Mouse (Mus musculus) midbrain, embryonic 14.5 days (tissue): ENCODE data around the gene Taar7e. TPM values are rescaled to one million over a fixed set of nuclear protein-coding genes. Genes with fewer than 3 reads are reported as not detected.

Source experiments
- ATAC-seq: fragments of 200-750 bp; cut with Nextera tagmentation; 2 replicates; pipeline ENCODE4 v1.8.0; 2017; ENCODE audit warnings: moderate number of reproducible peaks, moderate library complexity; ENCODE audit not compliant: low FRiP score, low TSS enrichment
- DNase-seq: peaks from one replicate; pipeline ENCODE4 v3.0.0-alpha.2; 2015
- H3K27ac ChIP-seq: fragments of 300-500 bp; sonication (generic); replicated peaks from 2 replicates; pipeline ENCODE4 v1.5.1; 2014; ENCODE audit warnings: mild to moderate bottlenecking, low read depth, low read length, moderate library complexity
- H3K27me3 ChIP-seq: fragments of 300-500 bp; sonication (generic); 2 replicates; pipeline ENCODE4 v1.6.1; 2014; ENCODE audit warnings: low read length, control low read depth, mixed read lengths; ENCODE audit not compliant: control insufficient read depth, insufficient read depth
- H3K36me3 ChIP-seq: fragments of 300-500 bp; sonication (generic); 2 replicates; pipeline ENCODE4 v1.6.1; 2014; ENCODE audit warnings: low read length, control low read depth; ENCODE audit not compliant: control insufficient read depth, insufficient read depth
- H3K4me1 ChIP-seq: fragments of 300-500 bp; sonication (generic); 2 replicates; pipeline ENCODE4 v1.6.1; 2014; ENCODE audit warnings: mild to moderate bottlenecking, antibody characterized with exemption, low read length, control low read depth; ENCODE audit not compliant: control insufficient read depth, insufficient read depth
- H3K4me2 ChIP-seq: fragments of 300-500 bp; sonication (generic); 2 replicates; pipeline ENCODE4 v1.6.1; 2014; ENCODE audit warnings: mild to moderate bottlenecking, low read length, moderate library complexity
- H3K4me3 ChIP-seq: fragments of 300-500 bp; sonication (generic); replicated peaks from 2 replicates; pipeline ENCODE4 v1.5.1; 2014; ENCODE audit warnings: low read depth, low read length
- H3K9ac ChIP-seq: fragments of 300-500 bp; sonication (generic); replicated peaks from 2 replicates; pipeline ENCODE4 v1.6.1; 2014; ENCODE audit warnings: mild to moderate bottlenecking, low read length, moderate library complexity
- H3K9me3 ChIP-seq: fragments of 300-500 bp; sonication (generic); 2 replicates; pipeline ENCODE4 v1.6.1; 2016; ENCODE audit warnings: low read length, control low read depth, mixed read lengths; ENCODE audit not compliant: control insufficient read depth
- WGBS: fragments of 180-500 bp; shearing (Covaris S2); extraction: QIAGEN DNeasy Blood & Tissue Kit; methylation state at CpG from one replicate; pipeline ENCODE4 v1.1.7; 2014; 5-methylcytosine and 5-hydroxymethylcytosine counted together
- polyA plus RNA-seq: library from polyadenylated mRNA; unstranded; fragments of >200 nt; fragmentation: Nextera tagmentation; extraction: Ambion mirVana; gene quantifications from 2 replicates; pipeline ENCODE4 v1.2.1, GENCODE M21; 2014

The Taar7e gene
- not detected in 2 replicates for polyA plus RNA-seq

DNA sequence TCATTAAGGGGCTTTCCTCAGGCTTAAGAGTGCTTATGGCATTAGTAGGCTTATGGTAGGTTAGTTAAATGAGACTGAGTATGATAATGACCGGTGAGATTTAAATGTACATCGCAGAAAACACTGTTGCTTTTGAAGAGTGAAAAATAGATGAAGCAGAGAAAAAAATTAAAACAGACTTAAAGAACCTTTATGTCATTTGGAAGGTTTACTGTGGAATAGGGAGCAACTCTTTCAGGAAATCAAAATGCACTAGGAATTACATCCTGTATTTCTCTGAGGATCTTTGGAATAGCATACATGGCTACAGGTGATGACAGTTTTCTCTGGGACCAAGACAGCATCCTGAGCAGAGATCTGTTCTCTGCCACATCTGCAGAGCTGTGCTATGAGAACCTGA lies at the start of gene Taar7e:
TSS of gene Taar7e (plus strand) at position 301 of the 400 bp plus-strand sequence.
- ATAC-seq: no peak
- no peak within 1 kb of the TSS for H3K9ac ChIP-seq
- no peak within 1 kb of the TSS for H3K4me3 ChIP-seq
- H3K9me3 ChIP-seq: no peaks in the 10 kb centered on the region
- no peaks in the 10 kb centered on the region for H3K27me3 ChIP-seq
- H3K36me3 ChIP-seq: no peaks in the 10 kb centered on the region
- DNase-seq: no peak
- no peaks in the 10 kb centered on the region for H3K4me1 ChIP-seq
- H3K27ac ChIP-seq: no peak within 1 kb of the TSS
- WGBS: 88% methylated on average over 2 of the region's 2 CpGs
- H3K4me2 ChIP-seq: no peak within 1 kb of the TSS

DNA sequence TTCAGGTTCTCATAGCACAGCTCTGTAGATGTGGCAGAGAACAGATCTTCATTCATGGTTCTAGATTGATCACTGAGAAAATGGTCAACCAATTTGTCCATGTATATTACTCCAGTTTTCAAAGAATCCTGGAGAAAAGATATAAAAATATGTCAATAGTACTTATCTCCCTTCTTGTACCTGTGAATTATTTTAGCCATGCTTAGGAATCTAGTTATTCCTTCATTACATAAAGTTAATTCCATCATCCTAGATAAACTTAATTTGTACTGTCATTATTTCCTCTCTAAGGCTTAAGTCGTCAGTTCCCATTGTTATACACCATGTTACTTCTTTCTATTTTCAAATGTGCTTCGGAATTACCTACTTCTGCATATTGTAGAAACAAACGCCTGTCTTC lies 44.0 kb upstream of the Taar7e start, which contains the start of gene Taar7a:
TSS of gene Taar7a (minus strand) at position 101 of the 400 bp plus-strand sequence.
- Histone ChIP-seq H3K27me3 (no peaks in the 10 kb centered on the region), H3K4me3 (no peak within 1 kb of the TSS), H3K9ac (no peak within 1 kb of the TSS), H3K27ac (no peak within 1 kb of the TSS), H3K4me2 (no peak within 1 kb of the TSS), H3K4me1 (no peaks in the 10 kb centered on the region), H3K36me3 (no peaks in the 10 kb centered on the region), H3K9me3 (no peaks in the 10 kb centered on the region)
- ATAC-seq: no peak
- WGBS: 69% methylated on average over 3 of the region's 3 CpGs
- no peak for DNase-seq

DNA sequence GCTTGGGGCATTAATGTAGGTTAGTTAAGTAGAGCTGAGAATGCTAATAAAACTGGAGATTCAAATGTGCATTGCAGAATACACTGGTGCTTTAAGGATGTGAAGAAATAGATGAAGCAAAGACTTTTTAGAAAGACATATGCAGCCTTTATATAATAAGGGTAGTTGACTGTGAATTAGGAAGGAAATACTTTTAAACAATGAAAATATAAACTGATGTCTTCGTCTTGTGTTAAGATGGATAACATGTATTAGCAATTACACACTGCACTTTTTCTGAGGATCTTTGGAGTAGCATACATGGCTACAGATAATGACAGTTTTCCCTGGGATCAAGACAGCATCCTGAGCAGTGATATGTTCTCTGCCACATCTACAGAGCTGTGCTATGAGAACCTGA lies 37.8 kb upstream of the Taar7e start, which contains the start of gene Taar7b:
TSS of gene Taar7b (plus strand) at position 301 of the 400 bp plus-strand sequence.
- DNase-seq (no peak), ATAC-seq (no peak)
- no peak within 1 kb of the TSS for H3K4me3 ChIP-seq
- H3K36me3 ChIP-seq: no peaks in the 10 kb centered on the region
- no peak within 1 kb of the TSS for H3K27ac ChIP-seq
- no peaks in the 10 kb centered on the region for H3K27me3 ChIP-seq
- H3K9me3 ChIP-seq: no peaks in the 10 kb centered on the region
- H3K4me2 ChIP-seq: no peak within 1 kb of the TSS
- WGBS: 93% methylated on average over 1 of the region's 1 CpGs
- no peak within 1 kb of the TSS for H3K9ac ChIP-seq
- H3K4me1 ChIP-seq: no peaks in the 10 kb centered on the region

DNA sequence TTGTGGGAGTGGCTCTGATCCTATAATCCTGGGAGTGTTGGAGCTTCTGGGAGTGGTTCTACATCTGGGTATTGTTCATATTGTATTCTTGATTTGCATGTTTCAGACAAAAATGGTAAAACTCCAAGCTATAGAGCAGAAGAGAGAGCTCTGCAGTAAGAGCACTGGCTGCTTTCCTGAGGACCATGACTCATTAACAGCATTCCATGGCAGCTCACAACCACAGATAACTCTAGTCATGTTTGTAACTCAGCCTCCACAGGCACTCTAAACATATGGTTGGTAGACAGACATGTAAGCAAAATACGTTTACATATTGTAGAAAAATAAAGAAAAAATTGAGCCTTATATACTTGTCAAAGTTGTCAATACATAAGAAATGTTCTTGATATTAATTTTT lies 31.0 kb upstream of the Taar7e start:
- H3K27me3 ChIP-seq: no peaks in the 10 kb centered on the region
- WGBS: 77% methylated on average over 1 of the region's 1 CpGs
- DNase-seq (no peak), ATAC-seq (no peak)
- no peak overlapping the region for H3K9ac ChIP-seq
- H3K4me1 ChIP-seq: no peaks in the 10 kb centered on the region
- no peak overlapping the region for H3K4me3 ChIP-seq
- H3K27ac ChIP-seq: no peak overlapping the region
- H3K4me2 ChIP-seq: no peak overlapping the region
- no peaks in the 10 kb centered on the region for H3K36me3 ChIP-seq
- no peaks in the 10 kb centered on the region for H3K9me3 ChIP-seq

DNA sequence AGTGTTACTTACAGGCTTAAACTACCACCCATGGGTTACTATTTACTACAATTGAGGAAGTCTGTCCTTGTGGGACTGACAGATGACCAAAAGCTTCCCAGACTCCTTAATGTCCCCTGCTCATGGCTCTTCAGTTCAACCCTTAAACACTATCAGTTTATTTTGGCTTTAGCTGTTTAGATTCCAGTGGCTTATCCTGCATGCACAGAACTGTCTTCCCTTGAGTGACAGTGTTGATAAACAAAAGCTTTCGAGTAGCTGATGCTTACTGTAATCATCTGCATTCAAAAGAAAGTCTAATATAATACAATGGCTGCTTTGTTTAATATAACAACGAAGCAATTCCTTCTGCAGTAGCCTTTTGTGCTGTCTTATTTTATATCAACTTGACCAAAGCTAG lies 30.4 kb upstream of the Taar7e start:
- Histone ChIP-seq H3K27ac (no peak overlapping the region), H3K9me3 (no peaks in the 10 kb centered on the region), H3K27me3 (no peaks in the 10 kb centered on the region), H3K4me2 (no peak overlapping the region), H3K4me3 (no peak overlapping the region), H3K36me3 (no peaks in the 10 kb centered on the region), H3K4me1 (no peaks in the 10 kb centered on the region), H3K9ac (no peak overlapping the region)
- DNase-seq: no peak
- 58% methylated on average over 2 of the region's 2 CpGs for WGBS
- ATAC-seq: no peak

DNA sequence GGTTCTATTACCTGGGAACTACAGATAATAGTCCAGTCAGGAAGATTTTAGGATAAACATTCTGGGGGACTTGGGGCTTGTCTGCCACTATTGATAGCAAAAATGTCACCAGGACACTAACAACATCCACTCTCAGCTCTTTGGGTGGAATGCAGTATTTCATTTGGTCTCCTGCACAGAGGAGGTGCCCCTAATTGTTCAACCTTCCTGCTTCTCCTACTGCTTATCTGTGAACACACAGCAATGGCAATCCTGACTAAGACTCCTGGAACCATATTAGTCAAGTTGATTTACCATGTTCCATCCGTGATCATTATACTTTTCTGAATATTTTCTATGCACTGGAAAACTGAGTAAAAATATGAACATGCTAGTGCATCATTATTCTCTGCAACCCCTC lies 29.3 kb upstream of the Taar7e start:
- no peaks in the 10 kb centered on the region for H3K4me1 ChIP-seq
- no peak for ATAC-seq
- DNase-seq: no peak
- H3K9me3 ChIP-seq: no peaks in the 10 kb centered on the region
- 88% methylated on average over 1 of the region's 1 CpGs for WGBS
- H3K36me3 ChIP-seq: no peaks in the 10 kb centered on the region
- H3K4me3 ChIP-seq: no peak overlapping the region
- no peaks in the 10 kb centered on the region for H3K27me3 ChIP-seq
- H3K27ac ChIP-seq: no peak overlapping the region
- no peak overlapping the region for H3K4me2 ChIP-seq
- no peak overlapping the region for H3K9ac ChIP-seq

DNA sequence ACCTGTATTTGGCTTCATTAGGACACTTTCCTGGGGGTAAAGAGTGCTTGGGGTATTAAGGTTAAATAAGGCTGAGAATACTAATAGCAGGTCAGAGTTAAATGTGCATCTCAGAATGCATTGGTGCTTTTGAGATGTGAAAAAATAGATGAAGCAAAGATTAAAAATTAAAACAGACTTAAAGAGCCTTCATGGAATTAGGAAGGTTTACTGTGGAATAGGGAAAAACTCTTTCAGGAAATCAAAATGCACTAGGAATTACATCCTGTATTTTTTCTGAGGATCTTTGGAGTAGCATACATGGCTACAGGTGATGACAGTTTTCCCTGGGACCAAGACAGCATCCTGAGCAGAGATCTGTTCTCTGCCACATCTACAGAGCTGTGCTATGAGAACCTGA lies 10.5 kb upstream of the Taar7e start, which contains the start of gene Taar7d:
TSS of gene Taar7d (plus strand) at position 301 of the 400 bp plus-strand sequence.
- no peak for DNase-seq
- H3K9me3 ChIP-seq: no peaks in the 10 kb centered on the region
- H3K4me1 ChIP-seq: no peaks in the 10 kb centered on the region
- H3K27ac ChIP-seq: no peak within 1 kb of the TSS
- H3K4me2 ChIP-seq: no peak within 1 kb of the TSS
- H3K27me3 ChIP-seq: no peaks in the 10 kb centered on the region
- no peak within 1 kb of the TSS for H3K4me3 ChIP-seq
- no peaks in the 10 kb centered on the region for H3K36me3 ChIP-seq
- no peak for ATAC-seq
- no peak within 1 kb of the TSS for H3K9ac ChIP-seq

DNA sequence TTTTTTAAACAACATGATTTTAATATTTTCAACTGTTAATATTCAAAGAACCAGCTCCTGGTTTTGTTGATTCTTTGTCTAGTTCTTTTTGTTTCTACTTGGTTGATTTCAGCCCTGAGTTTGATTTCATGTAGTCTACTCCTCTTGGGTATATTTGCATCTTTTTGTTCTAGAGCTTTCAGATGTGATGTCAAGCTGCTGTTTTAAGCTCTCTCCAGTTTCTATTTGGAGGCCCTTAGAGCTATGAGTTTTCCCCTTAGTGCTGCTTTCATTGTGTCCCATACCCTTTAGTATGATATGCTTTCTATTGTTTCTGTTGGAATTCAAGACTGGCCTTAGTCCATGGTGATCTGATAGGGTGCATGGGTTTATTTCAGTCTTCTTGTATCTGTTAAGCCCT lies 6.1 kb upstream of the Taar7e start:
- Histone ChIP-seq H3K27ac (no peak overlapping the region), H3K9ac (no peak overlapping the region), H3K4me2 (no peak overlapping the region), H3K9me3 (no peaks in the 10 kb centered on the region), H3K4me1 (no peaks in the 10 kb centered on the region), H3K4me3 (no peak overlapping the region), H3K36me3 (no peaks in the 10 kb centered on the region), H3K27me3 (no peaks in the 10 kb centered on the region)
- no peak for DNase-seq
- no peak for ATAC-seq

DNA sequence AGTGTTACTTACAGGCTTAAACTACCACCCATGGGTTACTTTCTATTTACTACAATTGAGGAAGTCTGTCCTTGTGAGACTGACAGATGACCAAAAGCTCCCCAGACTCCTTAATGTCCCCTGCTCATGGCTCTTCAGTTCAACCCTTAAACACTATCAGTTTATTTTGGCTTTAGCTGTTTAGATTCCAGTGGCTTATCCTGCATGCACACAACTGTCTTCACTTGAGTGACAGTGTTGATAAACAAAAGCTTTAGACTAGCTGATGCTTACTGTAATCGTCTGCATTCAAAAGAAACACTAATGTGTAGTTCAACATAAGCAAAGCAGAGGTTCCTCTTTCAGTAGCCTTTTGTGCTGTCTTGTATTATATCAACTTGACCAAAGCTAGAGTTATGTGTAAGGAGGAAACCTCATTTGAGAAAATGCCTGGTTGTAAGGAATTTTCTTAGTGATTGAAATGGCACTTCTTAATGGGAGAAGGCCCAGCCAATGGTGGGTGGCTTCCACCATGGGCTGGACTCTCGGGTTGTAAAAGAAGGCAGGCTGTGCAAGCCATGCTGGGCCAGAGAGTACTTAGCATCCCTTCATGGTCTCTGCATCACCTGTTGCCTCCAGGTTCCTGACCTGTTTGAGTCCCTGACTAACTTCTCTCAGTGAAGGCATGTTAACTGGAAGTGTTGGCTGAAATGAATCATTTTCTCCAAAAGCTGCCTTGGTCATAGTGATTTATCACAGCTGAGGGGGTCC lies 2.9 kb downstream of the Taar7e start:
- no peak for ATAC-seq
- Histone ChIP-seq H3K36me3 (no peaks in the 10 kb centered on the region), H3K9ac (no peak overlapping the region), H3K4me1 (no peaks in the 10 kb centered on the region), H3K27ac (no peak overlapping the region), H3K27me3 (no peaks in the 10 kb centered on the region), H3K4me2 (no peak overlapping the region), H3K4me3 (no peak overlapping the region), H3K9me3 (no peaks in the 10 kb centered on the region)
- no peak for DNase-seq
- WGBS: 74% methylated on average over 2 of the region's 2 CpGs
